Mouse (Mus musculus): Measurements from ENCODE around the gene Serping1. TPM values are rescaled to one million over a fixed set of nuclear protein-coding genes. Genes with fewer than 3 reads are reported as not detected.

Serping1 gene
- polyA plus RNA-seq, 1 experiment from 2014 or later: 15.7 TPM

- H3K36me3 ChIP-seq (ENCODE audit: control insufficient read depth, insufficient read depth, low read length): no peaks in the 10 kb centered on the region
- H3K4me2 ChIP-seq (ENCODE audit: low read depth, low read length): no peak overlapping the region
- H3K27ac ChIP-seq (ENCODE audit: low read depth, low read length): no peak overlapping the region
- no peaks in the 10 kb centered on the region for H3K27me3 ChIP-seq (ENCODE audit: control insufficient read depth, insufficient read depth, low read length)
- ATAC-seq (ENCODE audit: low read depth): no peak
- no peak overlapping the region for H3K4me3 ChIP-seq (ENCODE audit: low read depth, low read length)
- WGBS: 88% methylated on average over 5 of the region's 5 CpGs
- H3K9ac ChIP-seq (replicated peaks; ENCODE audit: low read depth, low read length): no peak overlapping the region
- peaks cover 5% of the 10 kb centered on the region; the same call in 1 of the 2 replicates for H3K4me1 ChIP-seq (ENCODE audit: control insufficient read depth, insufficient read depth, low read length)
- H3K9me3 ChIP-seq (ENCODE audit: control insufficient read depth, low read length): no peaks in the 10 kb centered on the region
These were observed 2.0 kb downstream of the Serping1 start for GRCm38 (mm10) chr2:84773195-84773594.

DNA sequence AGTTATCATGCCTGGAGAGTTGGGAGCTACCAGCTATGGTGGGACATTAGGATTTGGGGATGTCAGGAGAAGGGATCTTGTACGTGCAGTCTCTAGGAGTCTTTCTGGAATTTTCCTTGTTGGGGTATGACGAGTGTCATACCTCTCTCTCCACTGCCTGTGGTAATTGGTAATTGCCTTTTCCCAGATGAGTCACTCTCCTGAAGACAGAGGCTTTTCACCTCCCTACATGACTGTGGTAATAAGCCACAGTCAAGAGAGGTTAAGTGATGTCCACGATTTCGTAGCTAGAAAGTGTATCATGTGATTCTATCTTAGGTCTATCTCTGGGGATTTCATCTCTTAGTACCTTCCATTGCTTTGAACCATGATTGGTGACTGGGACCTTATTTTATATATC lies 2.8 kb downstream of the Serping1 start:
- Histone ChIP-seq H3K9ac (replicated peaks; ENCODE audit: low read depth, low read length) (no peak overlapping the region), H3K27ac (ENCODE audit: low read depth, low read length) (no peak overlapping the region), H3K27me3 (ENCODE audit: control insufficient read depth, insufficient read depth, low read length) (no peaks in the 10 kb centered on the region), H3K9me3 (ENCODE audit: control insufficient read depth, low read length) (no peaks in the 10 kb centered on the region), H3K4me1 (ENCODE audit: control insufficient read depth, insufficient read depth, low read length) (peaks cover 5% of the 10 kb centered on the region; the same call in 1 of the 2 replicates), H3K4me3 (ENCODE audit: low read depth, low read length) (no peak overlapping the region), H3K36me3 (ENCODE audit: control insufficient read depth, insufficient read depth, low read length) (no peaks in the 10 kb centered on the region), H3K4me2 (ENCODE audit: low read depth, low read length) (no peak overlapping the region)
- 91% methylated on average over 4 of the region's 4 CpGs for WGBS
- ATAC-seq (ENCODE audit: low read depth): no peak

- ATAC-seq (ENCODE audit: low read depth): no peak
- Histone ChIP-seq H3K4me1 (ENCODE audit: control insufficient read depth, insufficient read depth, low read length) (peaks cover 5% of the 10 kb centered on the region; the same call in 1 of the 2 replicates), H3K9ac (replicated peaks; ENCODE audit: low read depth, low read length) (no peak overlapping the region), H3K4me3 (ENCODE audit: low read depth, low read length) (no peak overlapping the region), H3K36me3 (ENCODE audit: control insufficient read depth, insufficient read depth, low read length) (no peaks in the 10 kb centered on the region), H3K27me3 (ENCODE audit: control insufficient read depth, insufficient read depth, low read length) (no peaks in the 10 kb centered on the region), H3K27ac (ENCODE audit: low read depth, low read length) (no peak overlapping the region), H3K4me2 (ENCODE audit: low read depth, low read length) (no peak overlapping the region), H3K9me3 (ENCODE audit: control insufficient read depth, low read length) (no peaks in the 10 kb centered on the region)
- WGBS: 76% methylated on average over 6 of the region's 6 CpGs
These were observed 4.7 kb downstream of the Serping1 start for GRCm38 (mm10) chr2:84770501-84770900.

- no peak overlapping the region for H3K4me2 ChIP-seq (ENCODE audit: low read depth, low read length)
- no peaks in the 10 kb centered on the region for H3K36me3 ChIP-seq (ENCODE audit: control insufficient read depth, insufficient read depth, low read length)
- 56% methylated on average over 1 of the region's 1 CpGs for WGBS
- H3K9me3 ChIP-seq (ENCODE audit: control insufficient read depth, low read length): no peaks in the 10 kb centered on the region
- H3K27me3 ChIP-seq (ENCODE audit: control insufficient read depth, insufficient read depth, low read length): no peaks in the 10 kb centered on the region
- ATAC-seq (ENCODE audit: low read depth): no peak
- no peak overlapping the region for H3K9ac ChIP-seq (replicated peaks; ENCODE audit: low read depth, low read length)
- no peak overlapping the region for H3K4me3 ChIP-seq (ENCODE audit: low read depth, low read length)
- H3K27ac ChIP-seq (ENCODE audit: low read depth, low read length): no peak overlapping the region
- no peaks in the 10 kb centered on the region for H3K4me1 ChIP-seq (ENCODE audit: control insufficient read depth, insufficient read depth, low read length)
These were observed 12.4 kb downstream of the Serping1 start for GRCm38 (mm10) chr2:84762818-84763217.

- ATAC-seq (ENCODE audit: low read depth): no peak
- no peak overlapping the region for H3K27ac ChIP-seq (ENCODE audit: low read depth, low read length)
- H3K27me3 ChIP-seq (ENCODE audit: control insufficient read depth, insufficient read depth, low read length): no peaks in the 10 kb centered on the region
- no peaks in the 10 kb centered on the region for H3K9me3 ChIP-seq (ENCODE audit: control insufficient read depth, low read length)
- H3K4me2 ChIP-seq (ENCODE audit: low read depth, low read length): no peak overlapping the region
- no peaks in the 10 kb centered on the region for H3K36me3 ChIP-seq (ENCODE audit: control insufficient read depth, insufficient read depth, low read length)
- WGBS: 52% methylated on average over 4 of the region's 4 CpGs
- no peak overlapping the region for H3K9ac ChIP-seq (replicated peaks; ENCODE audit: low read depth, low read length)
- H3K4me1 ChIP-seq (ENCODE audit: control insufficient read depth, insufficient read depth, low read length): no peaks in the 10 kb centered on the region
- H3K4me3 ChIP-seq (ENCODE audit: low read depth, low read length): no peak overlapping the region
These were observed 12.9 kb downstream of the Serping1 start for GRCm38 (mm10) chr2:84762295-84762694.

DNA sequence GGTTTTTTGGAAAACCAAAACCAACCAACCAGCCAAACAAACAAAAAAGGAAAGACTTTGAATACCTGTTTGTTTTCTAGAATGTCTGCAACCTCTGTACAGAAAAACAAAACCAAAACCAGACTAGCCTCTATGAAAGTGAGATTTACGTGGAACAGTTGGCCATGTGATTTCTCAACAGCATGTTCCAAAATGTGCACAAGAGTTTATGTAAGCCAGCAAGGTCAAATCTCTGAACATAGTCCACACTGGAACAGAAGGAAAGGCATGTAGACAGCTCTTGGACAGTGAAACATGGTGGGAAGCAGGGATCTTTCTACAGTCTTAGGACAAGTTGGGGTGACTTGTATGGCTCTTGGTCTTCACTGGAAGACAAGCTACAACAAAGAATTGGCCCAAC lies 13.4 kb downstream of the Serping1 start:
- Histone ChIP-seq H3K27ac (ENCODE audit: low read depth, low read length) (no peak overlapping the region), H3K4me2 (ENCODE audit: low read depth, low read length) (no peak overlapping the region), H3K36me3 (ENCODE audit: control insufficient read depth, insufficient read depth, low read length) (no peaks in the 10 kb centered on the region), H3K4me1 (ENCODE audit: control insufficient read depth, insufficient read depth, low read length) (no peaks in the 10 kb centered on the region), H3K4me3 (ENCODE audit: low read depth, low read length) (no peak overlapping the region), H3K9ac (replicated peaks; ENCODE audit: low read depth, low read length) (no peak overlapping the region), H3K27me3 (ENCODE audit: control insufficient read depth, insufficient read depth, low read length) (no peaks in the 10 kb centered on the region), H3K9me3 (ENCODE audit: control insufficient read depth, low read length) (no peaks in the 10 kb centered on the region)
- 94% methylated on average over 1 of the region's 1 CpGs for WGBS
- no peak for ATAC-seq (ENCODE audit: low read depth)

GRCm38 (mm10) chr2:84761309-84761708 lies 13.9 kb downstream of the Serping1 start:
- no peak overlapping the region for H3K4me3 ChIP-seq (ENCODE audit: low read depth, low read length)
- ATAC-seq (ENCODE audit: low read depth): no peak
- no peak overlapping the region for H3K4me2 ChIP-seq (ENCODE audit: low read depth, low read length)
- whole genome bisulfite sequencing: 90% methylated on average over 3 of the region's 3 CpGs
- no peaks in the 10 kb centered on the region for H3K9me3 ChIP-seq (ENCODE audit: control insufficient read depth, low read length)
- no peak overlapping the region for H3K27ac ChIP-seq (ENCODE audit: low read depth, low read length)
- H3K4me1 ChIP-seq (ENCODE audit: control insufficient read depth, insufficient read depth, low read length): no peaks in the 10 kb centered on the region
- no peaks in the 10 kb centered on the region for H3K36me3 ChIP-seq (ENCODE audit: control insufficient read depth, insufficient read depth, low read length)
- H3K27me3 ChIP-seq (ENCODE audit: control insufficient read depth, insufficient read depth, low read length): no peaks in the 10 kb centered on the region
- H3K9ac ChIP-seq (replicated peaks; ENCODE audit: low read depth, low read length): no peak overlapping the region

DNA sequence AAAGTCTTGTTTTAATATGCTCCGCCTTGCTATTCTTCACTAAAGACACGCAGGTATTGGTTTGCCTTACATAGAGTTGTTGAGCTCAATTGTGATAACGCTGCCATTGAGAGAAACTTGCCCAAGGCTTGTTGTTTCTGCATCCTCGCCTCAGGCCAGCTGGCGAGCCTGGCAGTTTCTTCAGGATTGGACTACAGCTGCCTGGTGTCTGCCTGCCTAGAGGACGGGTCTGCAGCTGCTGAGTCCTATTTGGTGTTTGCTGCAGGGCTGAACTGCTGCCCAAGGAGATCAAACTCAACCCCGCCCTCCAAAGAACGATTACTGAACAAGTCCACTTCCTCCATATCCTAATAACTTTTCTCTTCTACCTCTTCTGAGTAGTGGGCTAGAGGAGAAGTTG lies 14.5 kb downstream of the Serping1 start:
- H3K9ac ChIP-seq (replicated peaks; ENCODE audit: low read depth, low read length): no peak overlapping the region
- H3K27me3 ChIP-seq (ENCODE audit: control insufficient read depth, insufficient read depth, low read length): no peaks in the 10 kb centered on the region
- no peak overlapping the region for H3K4me3 ChIP-seq (ENCODE audit: low read depth, low read length)
- H3K27ac ChIP-seq (ENCODE audit: low read depth, low read length): no peak overlapping the region
- no peak for ATAC-seq (ENCODE audit: low read depth)
- H3K9me3 ChIP-seq (ENCODE audit: control insufficient read depth, low read length): no peaks in the 10 kb centered on the region
- no peak overlapping the region for H3K4me2 ChIP-seq (ENCODE audit: low read depth, low read length)
- no peaks in the 10 kb centered on the region for H3K36me3 ChIP-seq (ENCODE audit: control insufficient read depth, insufficient read depth, low read length)
- 73% methylated on average over 8 of the region's 8 CpGs for WGBS
- H3K4me1 ChIP-seq (ENCODE audit: control insufficient read depth, insufficient read depth, low read length): no peaks in the 10 kb centered on the region

DNA sequence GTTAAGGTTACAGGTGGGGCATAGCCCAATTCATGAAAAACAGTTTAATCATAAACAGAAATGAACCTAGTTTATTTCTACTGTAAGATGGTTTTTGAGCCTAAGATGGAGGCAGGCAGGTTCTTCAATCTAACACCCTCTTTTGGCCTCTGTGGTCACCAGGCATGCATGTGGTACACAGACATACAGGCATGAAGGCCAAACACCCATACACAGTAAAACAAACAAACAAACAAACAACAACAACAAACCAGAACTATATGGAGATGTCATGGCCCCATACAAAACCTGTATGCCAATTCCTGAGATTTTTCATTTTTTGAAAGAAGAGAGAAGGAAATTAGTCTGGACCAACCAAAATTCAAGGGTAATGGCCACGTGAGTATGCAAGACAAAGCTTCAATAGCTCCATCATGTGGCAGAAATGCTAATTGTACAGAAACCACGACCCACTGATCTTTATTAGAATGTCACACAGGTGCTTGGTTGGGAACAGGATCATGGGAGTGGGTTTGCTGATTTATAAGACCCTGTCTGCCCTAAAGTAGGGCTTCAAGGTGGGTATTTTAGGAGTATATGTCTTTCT lies 16.6 kb downstream of the Serping1 start:
- ATAC-seq (ENCODE audit: low read depth): peak; percentile 75; the same call in 1 of the 2 replicates
- Histone ChIP-seq H3K4me2 (ENCODE audit: low read depth, low read length) (no peak overlapping the region), H3K27ac (ENCODE audit: low read depth, low read length) (no peak overlapping the region), H3K4me3 (ENCODE audit: low read depth, low read length) (no peak overlapping the region), H3K9me3 (ENCODE audit: control insufficient read depth, low read length) (no peaks in the 10 kb centered on the region), H3K27me3 (ENCODE audit: control insufficient read depth, insufficient read depth, low read length) (no peaks in the 10 kb centered on the region), H3K9ac (replicated peaks; ENCODE audit: low read depth, low read length) (no peak overlapping the region), H3K36me3 (ENCODE audit: control insufficient read depth, insufficient read depth, low read length) (no peaks in the 10 kb centered on the region), H3K4me1 (ENCODE audit: control insufficient read depth, insufficient read depth, low read length) (no peaks in the 10 kb centered on the region)
- 5% methylated on average over 2 of the region's 2 CpGs for WGBS
